Mouse (Mus musculus): ENCODE data around the gene Nr2f2.
A peak's percentile ranks its signal among the peaks of the same experiment; 100 is the strongest.

Nr2f2 gene

GRCm38 (mm10) chr7:70332926-70333664, 33.4 kb downstream of the Nr2f2 start:
- no peak for DNase-seq (ENCODE audit: low read depth, low spot score)

GRCm38 (mm10) chr7:70332064-70332850, 34.3 kb downstream of the Nr2f2 start:
- DNase-seq (ENCODE audit: low read depth, low spot score): no peak

- peak; percentile 52 for DNase-seq (ENCODE audit: low read depth, low spot score)
Observed at GRCm38 (mm10) chr7:70331243-70332063, 35.1 kb downstream of the Nr2f2 start.

GRCm38 (mm10) chr7:70330761-70331242, 35.7 kb downstream of the Nr2f2 start:
- no peak for DNase-seq (ENCODE audit: low read depth, low spot score)

GRCm38 (mm10) chr7:70330207-70330562, 36.4 kb downstream of the Nr2f2 start:
- no peak for DNase-seq (ENCODE audit: low read depth, low spot score)

- DNase-seq (ENCODE audit: low read depth, low spot score): no peak
Observed at GRCm38 (mm10) chr7:70329521-70330206, 36.9 kb downstream of the Nr2f2 start.

GRCm38 (mm10) chr7:70329037-70329516, 37.5 kb downstream of the Nr2f2 start:
- DNase-seq (ENCODE audit: low read depth, low spot score): no peak

- DNase-seq (ENCODE audit: low read depth, low spot score): no peak
Observed at GRCm38 (mm10) chr7:70328206-70329036, 38.1 kb downstream of the Nr2f2 start.

GRCm38 (mm10) chr7:70327191-70327590, 39.3 kb downstream of the Nr2f2 start:
- no peak for DNase-seq (ENCODE audit: low read depth, low spot score)

- DNase-seq (ENCODE audit: low read depth, low spot score): no peak
Observed at GRCm38 (mm10) chr7:70326176-70327035, 40.1 kb downstream of the Nr2f2 start.

GRCm38 (mm10) chr7:70325381-70325780, 41.2 kb downstream of the Nr2f2 start:
- DNase-seq (ENCODE audit: low read depth, low spot score): no peak

- no peak for DNase-seq (ENCODE audit: low read depth, low spot score)
Observed at GRCm38 (mm10) chr7:70324541-70324940, 42.0 kb downstream of the Nr2f2 start.

- DNase-seq (ENCODE audit: low read depth, low spot score): no peak
Observed at GRCm38 (mm10) chr7:70324041-70324440, 42.5 kb downstream of the Nr2f2 start.

GRCm38 (mm10) chr7:70305716-70306115, 60.8 kb downstream of the Nr2f2 start:
- peak; percentile 44 for DNase-seq (ENCODE audit: low read depth, low spot score)

- DNase-seq (ENCODE audit: low read depth, low spot score): peak; percentile 96
Observed at GRCm38 (mm10) chr7:70304426-70304825, 62.1 kb downstream of the Nr2f2 start.

All from 3T3-L1 (cell line).